Mouse (Mus musculus): ENCODE measurements around the gene Nudcd2.

DNA sequence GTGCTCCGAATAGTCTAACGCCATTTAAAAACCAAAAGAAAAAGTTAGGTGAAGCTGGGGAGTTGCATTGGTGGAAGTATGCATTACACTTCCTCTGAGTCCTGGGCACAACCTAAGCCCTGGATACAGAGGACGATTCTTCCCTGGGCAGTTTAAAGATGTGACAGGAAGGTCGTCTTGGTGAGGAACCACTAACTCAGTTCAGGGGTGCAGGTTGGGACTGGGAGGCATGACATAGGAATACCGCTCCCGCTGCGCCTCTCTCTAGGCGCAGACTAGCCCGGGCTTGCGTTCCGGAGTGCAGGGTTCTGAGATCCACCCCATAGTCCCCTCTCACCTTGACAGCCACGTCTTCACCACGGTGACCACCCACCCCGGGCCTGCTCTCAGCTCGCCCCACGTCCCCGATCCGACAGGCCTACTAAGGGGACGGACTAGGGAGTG lies 21.2 kb downstream of the Nudcd2 start:
- TF ChIP-seq CTCF (IDR thresholded peaks at IDR 0.05; ENCODE audit: low read depth, low read length) (no peak), POLR2A (IDR thresholded peaks at IDR 0.05; ENCODE audit: extremely low read depth, insufficient read depth, low read length) (no peak)
